Mouse (Mus musculus): ENCODE measurements around the gene Arhgap15.
"Not testable (repeated sequence)": the region's sequence is repeated elsewhere in the genome, so short reads cannot be mapped to it uniquely, and the experiment has no call there.

DNA sequence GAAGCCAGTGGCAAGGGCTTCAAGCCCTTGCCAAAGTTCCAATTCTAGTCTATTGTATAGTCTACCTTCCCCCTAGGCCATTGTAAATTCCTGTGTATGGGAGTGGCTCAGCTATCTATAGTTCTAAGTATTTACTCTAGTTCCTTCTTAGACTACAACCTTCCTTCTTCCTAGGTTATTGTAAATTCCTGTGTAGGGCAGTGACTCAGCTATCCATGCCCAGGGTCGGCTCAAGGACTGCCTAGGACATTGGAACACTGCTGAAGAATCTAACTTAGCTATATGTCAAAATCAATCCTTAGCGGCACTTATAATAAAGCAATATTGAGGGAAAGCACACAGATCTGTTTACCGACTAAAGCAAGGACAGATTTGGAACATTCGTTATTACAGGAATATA is 13.6 kb upstream of the Arhgap15 start:
- TF ChIP-seq SIN3A (IDR thresholded peaks at IDR 0.05; ENCODE audit: low read length); CTCF (conservative IDR thresholded peaks at IDR 0.05 in 1 of 2, IDR thresholded peaks at IDR 0.05 in 1 of 2; ENCODE audit: low read depth in 2 of 2, low read length in 2 of 2); HCFC1 (IDR thresholded peaks at IDR 0.05; ENCODE audit: low read depth, low read length); EP300 (IDR thresholded peaks at IDR 0.05; ENCODE audit: low read length); POLR2A (IDR thresholded peaks at IDR 0.05; ENCODE audit: low read depth, low read length); MAZ (IDR thresholded peaks at IDR 0.05; ENCODE audit: low read depth, low read length); USF2 (conservative IDR thresholded peaks at IDR 0.05; ENCODE audit: low read depth, low read length); KAT2A (IDR thresholded peaks at IDR 0.05; ENCODE audit: insufficient replicate concordance, low read length); MXI1 (IDR thresholded peaks at IDR 0.05; ENCODE audit: low read depth, low read length); ZNF384 (IDR thresholded peaks at IDR 0.05; ENCODE audit: low read depth, low read length): not testable (repeated sequence)

Measured in CH12.LX (cell line).